Mouse (Mus musculus): ENCODE measurements around the gene Gtf2h5.

Gtf2h5 gene

DNA sequence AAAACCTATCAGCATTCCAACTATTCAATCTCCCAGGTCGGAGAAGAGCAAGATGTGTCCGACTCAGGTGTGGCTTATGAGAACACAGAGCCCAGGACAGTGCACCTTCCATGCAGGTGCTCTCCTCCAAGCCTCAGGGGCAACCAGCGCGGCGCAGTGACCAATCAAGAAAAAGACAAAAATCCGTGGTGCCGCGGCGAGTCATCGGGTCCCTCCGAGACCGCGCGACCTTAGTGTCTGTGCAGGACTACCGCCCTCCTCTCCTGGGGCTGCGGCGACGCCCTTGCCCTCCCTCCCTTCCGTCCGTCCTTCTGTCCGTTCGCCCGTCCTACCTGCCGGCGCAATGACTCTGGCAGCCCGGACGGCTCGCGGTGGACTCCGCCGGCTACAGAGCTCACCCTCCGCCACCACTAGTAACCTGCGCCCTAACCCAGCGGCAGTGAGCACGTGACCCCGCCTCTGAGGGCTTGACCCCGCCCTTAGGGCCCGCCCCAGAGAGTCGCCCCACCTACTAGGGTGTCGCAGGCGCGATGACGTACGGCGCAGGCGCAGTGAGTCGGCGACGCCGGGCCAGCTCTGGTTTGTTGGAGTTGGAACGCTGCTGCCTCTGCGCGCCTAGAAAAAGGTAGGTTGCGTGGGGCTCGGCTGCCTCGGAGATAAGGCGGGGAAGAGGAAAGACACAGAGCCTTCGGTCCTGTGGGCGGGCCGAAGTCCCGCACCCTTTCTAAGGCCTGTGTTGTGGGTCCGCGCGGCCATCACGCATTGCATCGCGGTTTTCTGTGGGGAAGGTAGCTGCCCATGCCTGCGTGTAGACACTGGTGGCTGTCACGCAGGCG, at the start of gene Gtf2h5, which contains the start of gene Serac1:
Gene Gtf2h5 (plus strand): TSS at position 500 of the 836 bp plus-strand sequence.
Gene Serac1 (minus strand): TSS at position 455 of the 836 bp plus-strand sequence.
- DNase-seq (ENCODE audit: low spot score) = peak; percentile 96

DNA sequence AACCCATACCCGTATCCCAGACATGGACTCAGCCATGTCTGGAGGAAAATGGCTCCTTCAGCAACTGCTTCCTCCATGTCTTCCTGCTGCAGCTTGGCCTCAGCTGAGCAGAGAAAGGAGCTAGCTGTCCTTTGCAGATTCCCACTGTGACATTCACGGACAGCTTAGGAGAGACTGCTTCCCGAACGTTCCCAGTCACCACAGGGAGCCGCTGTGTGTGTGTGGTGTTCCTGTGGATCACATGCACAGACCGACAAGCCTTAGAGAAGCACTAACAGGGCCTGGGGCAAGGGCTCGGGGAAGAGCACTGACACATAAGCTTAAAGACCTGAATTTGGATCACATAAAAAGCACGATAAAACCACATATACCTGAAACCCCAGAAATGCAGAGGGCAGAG, 43.9 kb upstream of the Gtf2h5 start:
- no peak for DNase-seq (ENCODE audit: low spot score)

DNA sequence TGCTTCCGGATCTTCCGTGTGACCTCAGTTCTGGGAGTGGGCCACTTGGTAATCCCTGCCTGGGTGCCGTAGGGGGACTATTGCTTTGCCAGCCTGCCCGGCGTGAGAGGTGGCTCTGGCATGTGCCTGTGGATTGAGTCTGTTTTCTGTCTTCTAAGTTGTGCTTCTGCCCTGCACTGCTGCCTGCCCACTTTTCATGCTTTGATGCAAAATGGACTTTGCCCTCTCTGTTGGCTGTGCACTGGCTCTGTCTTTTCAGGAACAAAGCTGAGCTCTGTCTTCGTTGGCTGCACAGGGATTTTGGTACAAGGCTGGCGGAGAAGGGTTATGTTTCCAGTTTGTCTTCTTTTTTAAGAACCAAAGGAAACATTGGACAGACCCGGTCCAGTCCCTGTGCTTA, 43.1 kb upstream of the Gtf2h5 start:
- no peak for DNase-seq (ENCODE audit: low spot score)

DNA sequence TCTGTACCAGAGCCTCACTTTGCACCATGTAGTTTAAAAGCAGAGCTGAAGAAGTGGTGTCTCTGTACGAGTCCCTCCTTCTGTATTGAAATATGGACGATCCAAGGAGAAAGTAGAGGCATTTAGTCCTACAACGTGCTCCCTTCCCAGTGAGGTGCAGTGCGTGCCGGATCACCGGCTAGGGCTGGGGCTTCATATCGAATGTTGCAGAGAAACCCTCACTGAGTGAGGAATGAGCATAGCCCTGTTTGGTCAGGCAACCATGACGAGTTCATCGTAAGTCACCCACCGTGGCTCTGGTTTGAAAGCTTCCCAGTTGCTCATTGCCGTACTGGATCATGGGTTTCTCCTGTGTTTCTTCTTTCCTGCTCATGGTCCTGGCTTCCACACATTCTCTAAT, 42.7 kb upstream of the Gtf2h5 start:
- no peak for DNase-seq (ENCODE audit: low spot score)

DNA sequence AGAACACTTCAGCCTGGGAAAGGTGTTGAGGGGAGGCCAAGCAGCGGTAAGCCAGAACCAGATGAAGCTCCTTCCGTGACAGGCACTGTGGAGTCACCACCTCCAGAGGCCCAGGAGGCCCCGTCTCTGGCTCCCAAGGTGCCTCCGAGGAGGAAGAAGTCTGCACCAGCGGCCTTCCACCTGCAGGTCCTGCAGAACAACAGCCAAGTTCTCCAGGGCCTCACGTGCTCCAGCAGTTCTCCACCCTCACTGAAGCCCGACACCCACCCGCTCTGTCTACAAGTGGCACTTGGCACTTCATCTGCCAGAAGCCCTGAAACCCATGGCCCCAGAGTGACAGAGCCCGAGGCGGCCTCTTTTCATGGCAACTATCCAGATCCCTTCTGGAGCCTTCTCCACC, 42.1 kb upstream of the Gtf2h5 start:
- DNase-seq (ENCODE audit: low spot score) = no peak

DNA sequence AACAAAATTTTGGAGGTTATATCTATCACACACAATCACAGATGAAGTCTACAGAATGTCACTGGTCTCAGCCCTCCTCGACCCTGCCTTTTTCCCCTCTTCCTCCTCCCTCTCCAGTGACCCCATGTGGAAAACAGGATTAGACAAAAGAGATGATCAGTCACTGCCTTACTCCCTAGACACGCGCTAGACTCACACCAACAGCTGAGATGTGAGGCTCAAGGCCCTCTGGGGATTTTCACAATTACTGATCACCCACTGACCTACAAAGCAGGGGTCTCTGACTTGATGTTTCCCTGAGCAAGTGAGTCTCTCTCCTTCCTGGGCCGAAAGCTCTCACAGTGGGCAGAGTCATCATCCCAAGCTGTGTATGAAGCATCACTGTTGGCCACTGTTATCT, 26.8 kb upstream of the Gtf2h5 start:
- no peak for DNase-seq (ENCODE audit: low spot score)

DNA sequence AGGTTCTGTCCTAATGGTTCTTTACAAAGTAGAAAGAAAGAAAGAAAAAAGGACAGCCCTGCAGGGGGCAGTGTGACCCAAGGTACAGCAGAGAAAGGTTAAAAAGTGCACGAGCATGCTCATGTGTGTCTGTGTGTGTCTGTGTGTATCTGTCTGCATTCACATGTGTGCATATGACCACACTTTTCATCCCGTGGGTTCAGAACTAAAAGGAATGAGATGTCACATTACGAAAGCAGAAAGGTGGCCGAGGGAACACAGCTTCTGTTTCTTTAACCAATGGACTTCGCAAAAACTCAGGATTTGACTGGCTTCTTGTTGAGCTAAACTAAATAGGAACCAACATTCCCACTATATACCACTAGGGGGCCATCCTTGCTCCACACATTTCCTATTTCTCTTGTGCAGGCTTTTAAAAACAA, 24.6 kb upstream of the Gtf2h5 start:
- DNase-seq (ENCODE audit: low spot score) = peak; percentile 31

DNA sequence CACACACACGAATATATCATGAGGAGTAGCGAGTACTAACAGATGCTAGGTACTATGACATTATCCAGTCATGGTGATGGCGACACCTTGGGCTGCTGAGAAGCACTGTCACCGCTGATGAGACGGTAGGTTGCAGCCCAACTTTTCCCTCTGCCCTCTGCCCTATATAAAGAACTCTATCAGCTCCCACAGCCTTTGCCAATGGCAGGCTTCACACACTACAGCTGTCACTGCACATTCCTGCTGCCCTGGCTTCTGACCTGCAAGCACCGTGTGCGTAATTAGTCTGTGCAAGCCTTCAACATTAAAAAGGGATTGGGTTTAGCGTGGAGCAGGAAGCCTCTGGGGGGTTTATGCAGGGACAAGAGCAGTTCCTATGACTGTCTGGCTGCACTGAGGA, 16.8 kb upstream of the Gtf2h5 start:
- DNase-seq (ENCODE audit: low spot score) = no peak

DNA sequence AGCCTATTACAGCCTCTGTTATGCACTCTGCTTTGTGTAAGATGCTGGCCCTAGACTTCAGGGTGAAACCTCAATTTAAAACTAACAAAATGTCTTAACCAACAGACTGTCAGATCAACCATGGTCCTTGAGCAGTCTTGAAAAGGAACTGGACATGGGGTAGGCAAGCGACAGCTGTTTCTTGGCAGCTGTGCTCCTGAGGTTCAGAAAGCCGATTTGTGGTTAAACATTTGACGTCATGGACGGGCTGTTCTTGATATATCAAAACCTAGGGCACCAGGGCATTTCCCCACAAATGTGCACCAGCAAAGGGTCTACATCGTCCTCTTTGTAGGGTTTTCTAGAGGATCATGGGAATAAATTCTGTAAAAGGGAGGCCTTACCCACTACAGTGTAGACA, 16.1 kb upstream of the Gtf2h5 start:
- DNase-seq (ENCODE audit: low spot score) = no peak

DNA sequence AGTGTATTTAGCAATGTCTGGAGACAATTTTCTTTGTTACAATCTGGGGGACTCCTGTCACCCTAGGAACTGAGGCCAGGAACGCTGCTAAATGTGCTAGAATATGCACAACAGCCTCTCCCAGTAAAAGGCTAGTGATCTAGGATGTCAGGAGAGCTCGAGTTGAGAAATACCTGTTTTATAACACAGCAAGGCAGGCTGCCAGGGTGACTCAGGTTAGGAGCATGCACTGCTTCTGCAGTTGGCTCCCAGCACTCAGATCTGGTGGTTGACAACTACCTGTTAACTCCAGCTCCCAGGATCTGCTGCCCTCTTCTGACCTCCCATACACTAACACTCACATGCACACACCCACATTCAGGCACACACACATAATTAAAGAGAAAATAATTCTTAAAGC, 13.6 kb upstream of the Gtf2h5 start:
- DNase-seq (ENCODE audit: low spot score) = no peak

DNA sequence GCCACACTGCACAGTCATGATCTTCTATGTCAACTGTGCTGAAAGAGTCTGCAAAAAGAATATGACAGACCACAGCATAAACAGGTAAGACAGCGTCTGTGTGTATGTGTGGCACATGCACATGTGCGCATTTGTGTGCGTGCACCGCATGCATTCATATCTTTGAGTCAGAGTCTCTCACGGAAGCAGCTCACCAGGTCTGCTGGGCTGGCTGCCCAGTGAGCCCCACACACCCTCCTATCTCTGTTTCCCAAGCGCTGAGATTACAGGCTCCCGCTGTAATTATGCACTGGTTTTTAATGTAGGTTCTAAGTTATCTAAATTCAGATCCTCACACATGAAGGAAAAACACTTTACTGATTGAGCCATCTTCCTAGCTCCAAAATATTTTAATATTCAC, 12.0 kb upstream of the Gtf2h5 start:
- no peak for DNase-seq (ENCODE audit: low spot score)

DNA sequence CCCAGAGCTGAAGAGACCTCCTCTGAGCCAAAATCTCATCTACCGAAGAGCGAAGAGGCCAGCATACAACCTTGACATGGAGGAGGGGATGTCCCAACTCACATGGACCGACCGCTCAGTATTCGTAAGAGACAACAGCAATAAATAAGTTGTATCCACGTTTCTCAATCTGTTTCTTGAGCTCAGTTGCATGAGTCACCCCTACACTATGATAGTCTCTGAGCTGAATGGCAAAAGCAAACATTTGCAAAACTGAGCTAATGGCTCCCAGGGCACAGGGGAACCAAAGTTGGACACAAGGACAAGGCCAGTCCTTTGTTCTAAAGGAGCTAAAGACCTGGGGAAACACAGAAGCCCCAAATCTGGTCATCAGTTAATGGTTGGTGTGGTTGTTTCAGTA, 9.7 kb upstream of the Gtf2h5 start:
- no peak for DNase-seq (ENCODE audit: low spot score)

DNA sequence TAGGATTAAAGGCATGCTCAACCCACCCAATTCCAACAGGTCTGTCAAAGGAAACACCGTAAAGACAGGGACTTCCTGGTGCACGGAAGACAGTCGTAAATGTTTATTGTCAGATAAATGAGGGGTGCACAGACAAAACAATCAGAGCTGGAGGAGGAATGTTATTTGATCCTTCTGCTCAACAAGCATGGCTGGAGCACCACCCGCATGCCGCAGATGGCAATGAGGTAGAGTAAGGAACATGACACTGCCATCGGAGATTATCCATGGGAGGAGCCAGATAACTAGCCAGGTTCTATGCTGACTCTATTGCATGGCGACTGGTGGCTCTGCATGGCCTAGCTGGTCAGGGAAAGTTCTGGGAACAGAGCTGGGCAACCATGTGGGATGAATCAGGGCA, 6.2 kb upstream of the Gtf2h5 start:
- no peak for DNase-seq (ENCODE audit: low spot score)

DNA sequence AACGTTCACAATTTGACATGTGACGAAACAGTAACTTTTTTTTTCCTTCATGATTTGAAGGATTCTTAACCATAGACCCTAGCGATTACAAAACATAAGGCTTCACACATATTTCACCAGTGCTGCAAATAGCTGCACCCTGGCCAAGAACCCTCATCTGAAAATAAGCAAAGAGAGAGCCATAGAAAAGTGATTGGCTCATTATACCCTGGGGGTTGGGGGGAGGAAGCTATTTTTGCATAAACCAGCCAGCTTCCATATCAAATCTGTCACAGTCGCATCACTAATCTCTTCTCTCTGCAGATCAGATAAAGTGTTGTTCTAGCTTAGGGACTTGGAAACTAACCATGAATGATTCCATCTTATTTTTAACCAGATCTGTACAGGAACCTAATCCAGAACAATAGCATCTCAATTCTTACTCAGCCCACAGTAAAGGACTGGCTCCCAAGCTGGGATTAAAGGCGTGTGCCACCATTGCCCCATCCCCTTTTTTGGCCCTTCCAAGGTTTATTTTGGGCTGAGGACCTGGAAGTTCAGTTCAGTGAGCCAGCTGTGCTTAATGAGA, 3.8 kb downstream of the Gtf2h5 start:
- DNase-seq (ENCODE audit: low spot score) = no peak

DNA sequence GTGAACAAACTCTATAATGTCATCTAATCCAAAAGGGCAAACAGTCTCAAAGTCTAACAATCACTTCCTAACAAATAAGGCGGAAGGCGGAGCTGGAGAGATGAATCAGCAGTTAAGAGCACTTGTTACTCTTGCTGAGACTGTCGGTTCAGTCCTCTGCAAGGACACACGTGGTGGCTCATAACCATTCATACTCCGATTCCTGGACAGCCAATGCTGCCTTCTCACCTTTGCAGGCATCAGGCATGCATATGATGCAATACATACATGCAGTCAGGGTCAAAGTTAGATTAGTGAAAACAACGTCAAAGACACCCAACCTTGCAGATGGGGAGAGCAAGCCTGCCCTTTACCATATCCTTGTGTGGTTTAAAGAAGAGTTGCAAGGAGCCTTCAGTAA, 12.0 kb downstream of the Gtf2h5 start:
- DNase-seq (ENCODE audit: low spot score) = no peak

DNA sequence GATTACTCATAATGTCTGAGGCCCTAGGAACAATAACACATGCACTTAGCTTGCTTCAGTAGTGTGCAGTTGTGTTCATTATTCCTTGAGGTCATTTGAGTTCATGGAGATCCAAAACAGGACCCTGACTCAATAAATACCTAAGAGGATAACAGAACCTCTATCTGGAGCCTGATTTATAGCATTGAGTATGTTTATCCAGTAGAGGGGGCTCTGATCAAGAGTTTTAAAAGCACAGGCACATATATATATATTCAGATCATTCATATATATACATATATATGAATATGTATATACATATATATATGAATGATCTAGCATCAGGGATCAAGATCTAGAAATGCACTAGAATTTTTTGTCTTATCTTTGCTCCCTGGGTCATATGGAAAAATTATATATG, 16.0 kb downstream of the Gtf2h5 start:
- no peak for DNase-seq (ENCODE audit: low spot score)

DNA sequence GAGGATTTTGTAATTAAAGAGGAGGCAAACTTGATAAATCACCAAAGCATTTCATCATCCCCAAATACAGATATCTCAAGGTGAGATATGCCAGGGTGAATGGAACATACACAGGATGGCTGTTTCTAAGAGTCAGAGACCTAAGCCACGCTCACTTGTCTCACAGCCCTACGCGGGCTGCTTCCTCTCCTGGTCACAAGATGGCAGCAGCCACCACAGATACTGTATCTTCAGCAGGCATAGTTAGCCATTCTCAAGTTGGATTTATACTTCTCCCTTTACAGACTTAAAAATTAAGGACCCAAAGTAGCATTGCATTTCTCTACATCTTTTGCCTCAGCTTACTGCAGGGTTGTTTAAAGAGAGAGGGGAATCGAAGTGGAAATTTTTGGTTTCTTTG, 18.3 kb downstream of the Gtf2h5 start:
- peak; percentile 45 for DNase-seq (ENCODE audit: low spot score)

DNA sequence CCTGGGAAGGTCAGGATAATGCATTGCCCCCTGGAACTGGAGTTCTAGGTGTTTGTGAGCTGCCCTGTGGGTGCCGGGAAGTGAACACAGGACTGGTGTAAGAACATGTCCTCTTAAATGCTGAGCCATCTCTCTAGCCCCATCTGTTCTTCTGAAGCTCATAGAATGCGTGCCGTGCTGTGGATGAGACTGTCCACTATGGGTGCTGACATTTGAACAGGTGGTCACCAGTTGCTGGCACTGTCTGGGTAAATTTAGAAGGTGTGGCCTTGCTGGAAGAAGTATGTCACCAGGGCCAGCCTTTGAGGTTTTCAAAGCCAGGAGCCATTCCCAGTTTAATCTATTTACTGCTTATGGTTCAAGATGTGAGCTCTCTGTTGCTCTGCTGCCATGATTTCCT, 22.7 kb downstream of the Gtf2h5 start:
- no peak for DNase-seq (ENCODE audit: low spot score)

DNA sequence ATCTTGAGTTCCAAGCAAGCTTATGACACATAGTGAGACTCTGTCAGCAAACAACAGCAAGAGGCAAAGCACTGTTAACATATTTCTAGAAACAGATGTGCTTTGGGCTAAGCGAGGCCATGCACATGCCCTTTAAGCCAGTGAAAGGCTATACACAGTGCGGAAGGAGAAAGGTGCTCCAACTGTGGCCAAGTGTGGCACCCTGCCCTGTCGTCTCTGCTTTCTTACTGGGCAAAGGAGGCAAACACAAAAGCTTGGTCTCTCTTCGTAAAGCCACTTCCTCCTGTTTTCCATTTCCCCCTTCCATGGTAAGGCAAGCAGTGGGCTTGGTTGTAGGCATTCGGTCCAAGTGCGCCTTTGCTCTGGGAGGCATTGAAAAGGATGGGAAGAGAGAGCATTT, 24.0 kb downstream of the Gtf2h5 start:
- DNase-seq (ENCODE audit: low spot score) = no peak

DNA sequence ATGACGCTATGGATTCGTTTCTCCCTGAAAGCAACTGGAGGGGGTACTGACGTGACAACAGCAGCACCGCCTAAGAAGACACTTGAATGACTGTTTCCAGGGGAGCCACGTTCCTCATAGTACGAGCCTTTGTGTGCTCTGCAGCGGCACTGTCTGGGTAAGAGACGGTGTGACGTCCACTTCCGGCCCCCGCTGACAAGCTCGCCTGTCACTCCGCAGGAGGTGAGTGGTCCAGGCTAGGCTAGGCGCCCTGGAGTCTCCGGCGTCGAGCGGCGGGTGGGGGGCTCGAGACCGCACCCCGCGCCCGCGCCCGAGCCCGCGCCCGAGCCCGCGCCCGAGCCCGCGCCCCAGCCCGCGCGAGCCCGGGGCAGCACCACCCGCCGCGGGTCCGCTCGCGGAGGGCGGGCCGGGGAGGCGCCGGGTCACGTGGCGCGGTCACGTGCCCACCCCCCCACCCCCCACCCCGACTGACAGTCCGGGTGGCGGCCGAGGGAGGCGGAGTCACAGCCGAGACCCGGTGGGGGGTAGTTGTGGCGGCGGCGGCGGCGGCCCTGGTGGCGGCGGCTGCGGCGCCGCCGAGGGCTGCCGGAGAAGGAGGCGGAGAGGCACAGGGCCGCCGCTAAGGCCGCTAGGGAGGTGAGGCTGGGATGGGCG, 26.9 kb downstream of the Gtf2h5 start, which contains the start of gene Tulp4:
Gene Tulp4 (plus strand): TSS at position 77 of the 654 bp plus-strand sequence.
- DNase-seq (ENCODE audit: low spot score) = peak; percentile 78

DNA sequence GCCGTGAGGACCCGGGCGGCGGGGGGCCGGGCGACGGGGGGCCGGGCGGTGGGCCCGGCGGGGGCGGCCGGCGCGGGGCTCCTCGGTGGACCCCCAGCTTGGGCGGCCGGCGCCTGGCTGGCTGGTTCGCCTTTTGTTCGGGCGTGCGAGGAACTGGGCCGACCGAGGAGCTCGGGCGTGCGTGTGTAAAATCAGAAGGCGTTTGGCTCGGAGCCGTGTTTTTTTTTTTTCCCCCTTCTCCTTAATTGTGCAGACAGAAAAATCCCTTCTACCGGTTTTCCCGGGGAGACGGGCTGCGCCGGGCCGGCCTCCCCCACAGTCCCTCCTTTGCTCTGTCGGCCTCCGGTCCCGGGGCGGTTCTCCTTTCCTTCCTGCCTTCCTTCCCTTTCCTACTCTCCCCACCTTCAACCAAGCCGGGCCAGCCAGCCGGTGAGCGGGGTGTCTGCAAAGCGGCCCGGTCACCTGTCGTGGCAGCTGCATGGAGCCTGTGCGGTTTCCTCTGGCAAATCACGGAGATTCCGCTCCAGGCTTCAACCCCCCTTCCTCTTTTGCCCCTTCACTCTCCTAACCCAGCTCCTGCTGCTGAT, 27.5 kb downstream of the Gtf2h5 start:
- no peak for DNase-seq (ENCODE audit: low spot score)

DNA sequence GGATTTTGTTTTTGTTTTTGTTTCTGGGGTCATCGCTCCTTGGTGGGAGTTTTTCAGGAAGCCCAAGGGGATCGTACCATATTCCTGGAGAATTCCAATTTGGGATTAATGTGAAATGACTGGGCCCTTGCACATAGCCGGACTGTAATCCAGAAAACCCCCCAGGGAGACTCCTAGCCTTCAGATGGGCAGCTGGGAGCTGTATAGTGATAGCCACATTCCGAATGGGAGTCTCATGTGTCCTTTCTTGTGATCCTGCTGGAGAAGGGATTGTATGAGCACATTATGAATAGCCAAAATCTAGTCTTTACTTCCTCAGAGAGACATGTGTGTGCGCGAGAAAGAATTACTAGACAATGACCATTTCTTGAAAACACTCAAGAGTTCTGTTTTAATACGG, 28.6 kb downstream of the Gtf2h5 start:
- no peak for DNase-seq (ENCODE audit: low spot score)

DNA sequence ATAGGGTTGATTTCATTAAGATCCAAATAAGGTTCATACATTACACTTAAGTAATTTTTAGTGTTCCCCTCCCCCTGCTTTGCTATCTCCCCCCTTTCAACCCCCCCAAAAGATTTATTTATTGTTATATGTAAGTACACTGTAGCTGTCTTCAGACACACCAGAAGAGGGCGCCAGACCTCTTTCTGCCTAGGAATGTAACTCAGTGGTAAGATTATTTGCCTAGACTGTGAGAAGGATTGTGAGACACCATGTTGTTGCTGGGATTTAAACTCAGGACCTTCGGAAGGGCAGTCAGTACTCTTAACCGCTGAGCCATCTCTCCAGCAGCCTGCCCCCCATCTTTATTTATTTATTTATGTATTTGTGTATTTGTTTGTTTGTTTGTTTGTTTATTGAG, 31.4 kb downstream of the Gtf2h5 start:
- no peak for DNase-seq (ENCODE audit: low spot score)

All from left cerebral cortex, adult 11 months (tissue).